Mouse (Mus musculus) v-Abl transformed pro-B cells (cell line): ENCODE results near the gene Olfr287.

ENCODE experiments used
- in situ Hi-C, 2 experiments: fragments of 400-800 bp; cut with MboI; formaldehyde crosslinking; loops; one replicate each; pipeline ENCODE4 v1.15.1; 2025; ENCODE audit not compliant: unreplicated experiment in 2 of 2

Gene Olfr287

DNA sequence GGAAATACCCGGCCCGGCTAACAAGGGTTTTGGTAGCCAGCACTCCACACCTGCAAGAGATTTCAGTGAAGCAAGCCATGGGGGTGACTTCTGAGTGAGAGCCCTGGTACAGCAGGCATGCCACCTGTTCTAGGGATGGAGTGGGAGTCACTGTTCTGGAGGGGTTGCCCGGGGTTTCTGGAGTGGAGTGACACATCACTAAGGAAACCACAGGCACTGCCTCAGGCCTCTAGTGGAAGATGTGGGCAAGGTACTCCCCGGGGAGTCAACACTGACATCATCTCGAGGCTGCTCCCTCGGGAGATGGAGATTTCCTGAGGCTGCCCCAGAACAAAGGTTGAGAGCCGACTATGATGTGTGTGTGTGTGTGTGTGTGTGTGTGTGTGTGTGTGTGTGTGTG, 50.5 kb downstream of the Olfr287 start:
- in situ Hi-C loops = loop anchor here (25.0 kb wide), 3 partner anchors 208 to 458 kb away; partner anchors contain the start of genes Rpap3 (in 1 of the 2) and Tmem106c (in 1 of the 2)

DNA sequence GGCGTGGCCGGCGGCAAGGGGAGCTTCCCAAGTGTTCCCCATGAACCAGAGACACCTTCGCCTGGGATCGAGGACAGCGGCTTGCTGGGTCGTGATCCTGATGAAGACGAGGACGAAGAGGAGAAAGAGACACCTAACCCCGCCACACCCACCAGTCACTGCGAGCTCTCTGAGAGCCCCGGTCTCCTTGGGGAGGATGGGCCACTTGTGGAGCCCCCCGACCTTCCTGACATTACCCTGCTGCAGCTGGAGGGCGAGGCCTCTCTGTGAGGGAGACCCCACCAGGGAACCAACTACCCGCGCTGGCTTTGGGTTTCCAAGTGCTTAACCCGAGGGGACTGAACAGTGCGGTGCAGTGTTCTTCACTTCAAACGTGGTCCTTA, 52.2 kb downstream of the Olfr287 start:
- in situ Hi-C loops = loop anchor here (25.0 kb wide), 3 partner anchors 206 to 456 kb away; partner anchors contain the start of genes Rpap3 (in 1 of the 2) and Tmem106c (in 1 of the 2)

DNA sequence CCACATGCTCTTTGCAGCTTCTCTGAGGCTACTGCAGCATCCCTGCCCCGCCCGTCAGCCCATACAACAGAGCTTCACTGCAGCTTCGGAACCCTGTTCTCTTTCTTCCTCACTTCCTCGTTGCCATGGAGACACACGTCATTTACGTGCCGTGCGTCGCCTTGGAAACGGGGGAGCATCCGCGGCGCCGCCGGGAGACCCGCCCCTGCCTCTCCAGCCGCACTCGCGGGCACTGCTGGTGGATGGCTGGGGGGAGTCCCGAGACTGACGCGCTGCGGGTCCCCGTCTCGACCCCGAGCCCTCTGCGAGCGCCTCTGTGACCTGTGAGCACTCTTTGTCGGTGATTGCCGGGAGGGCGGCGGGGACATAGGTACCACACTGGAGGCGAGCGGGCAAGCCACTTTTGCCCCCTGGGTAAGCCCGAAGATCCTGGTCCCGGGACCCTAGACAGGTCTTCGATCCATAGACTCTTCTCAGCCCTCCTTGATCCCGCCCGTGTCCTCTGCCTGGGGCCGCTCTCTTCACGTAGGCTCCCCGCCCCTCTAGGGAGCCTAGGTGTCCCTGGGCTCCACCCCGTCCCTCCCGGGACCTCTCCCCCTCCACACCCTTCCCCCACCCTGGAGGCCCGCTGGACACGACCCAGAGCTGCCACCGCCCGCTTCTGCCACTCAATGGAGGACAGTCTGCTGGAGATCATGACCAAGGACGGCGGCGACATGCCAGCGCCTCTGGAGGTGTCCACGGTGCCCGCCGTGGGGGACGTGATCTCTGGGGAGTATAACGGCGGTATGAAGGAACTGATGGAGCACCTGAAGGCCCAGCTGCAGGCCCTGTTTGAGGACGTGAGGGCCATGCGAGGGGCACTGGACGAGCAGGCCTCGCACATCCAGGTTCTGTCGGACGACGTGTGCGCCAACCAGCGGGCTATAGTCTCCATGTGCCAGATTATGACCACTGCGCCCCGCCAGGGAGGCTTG, 52.9 kb downstream of the Olfr287 start:
- in situ Hi-C loops = loop anchor here (25.0 kb wide), 3 partner anchors 206 to 456 kb away; partner anchors contain the start of genes Rpap3 (in 1 of the 2) and Tmem106c (in 1 of the 2)

DNA sequence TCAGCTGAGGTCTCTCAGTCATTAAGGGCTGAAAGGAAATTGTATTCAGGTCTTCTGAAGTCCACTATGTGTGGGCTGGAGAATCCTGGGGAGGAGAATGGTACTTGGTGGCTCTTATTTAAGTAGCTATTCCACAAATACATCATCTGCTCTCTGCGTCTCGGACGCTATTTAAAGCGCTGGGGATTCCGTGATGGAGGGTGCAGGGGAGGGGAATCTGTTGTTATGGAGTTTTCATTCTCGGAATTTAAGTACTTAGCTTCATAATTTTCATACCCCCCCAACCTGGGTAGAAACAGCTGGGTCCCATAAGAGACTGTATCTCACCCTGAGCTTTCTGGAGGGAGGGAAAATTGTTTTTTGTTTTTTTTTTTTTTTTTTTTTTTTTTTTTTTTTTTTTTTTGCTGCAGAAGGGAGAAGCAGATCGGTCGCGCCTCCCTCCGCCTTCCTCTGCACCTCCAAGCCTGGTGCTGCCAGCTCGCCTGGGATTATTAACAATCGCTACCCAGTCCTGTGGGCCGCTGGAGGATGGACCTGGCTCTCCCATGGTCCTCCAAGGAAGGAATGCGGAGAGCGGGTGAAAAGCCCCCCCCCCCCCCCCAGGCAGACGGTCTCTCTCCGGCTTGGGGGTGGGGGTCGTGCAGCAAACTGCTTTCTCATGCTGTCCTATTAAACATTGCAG, 53.8 kb downstream of the Olfr287 start, which contains the start of gene Ccdc184:
Gene Ccdc184 (plus strand): TSS at position 196 of the 682 bp plus-strand sequence.
- in situ Hi-C loops = loop anchor here (25.0 kb wide), 3 partner anchors 205 to 455 kb away; partner anchors contain the start of genes Rpap3 (in 1 of the 2) and Tmem106c (in 1 of the 2)

DNA sequence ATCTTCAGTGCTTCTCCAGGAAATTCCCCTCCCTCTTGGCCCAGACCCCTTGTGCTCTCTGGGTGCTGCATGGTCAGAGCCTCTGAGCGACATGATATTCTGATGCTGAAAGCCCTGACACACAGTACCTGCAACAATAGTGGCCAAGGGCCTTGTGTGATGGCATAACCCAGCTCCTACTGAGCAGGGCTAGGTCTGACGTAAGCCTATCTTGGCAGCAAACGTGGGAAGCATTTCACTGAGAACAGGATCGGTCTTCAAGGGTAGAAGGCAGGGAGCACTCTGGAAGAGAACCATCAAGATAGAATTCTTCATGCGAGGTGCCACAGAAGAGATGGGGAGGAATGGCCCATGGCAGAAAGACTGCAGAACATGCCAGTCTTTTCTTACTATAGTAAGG, 55.3 kb downstream of the Olfr287 start, which contains the start of gene Asb8:
Gene Asb8 (minus strand): TSS at position 101 of the 400 bp plus-strand sequence.
- in situ Hi-C loops = loop anchor here (25.0 kb wide), 3 partner anchors 203 to 453 kb away; partner anchors contain the start of genes Rpap3 (in 1 of the 2) and Tmem106c (in 1 of the 2)

DNA sequence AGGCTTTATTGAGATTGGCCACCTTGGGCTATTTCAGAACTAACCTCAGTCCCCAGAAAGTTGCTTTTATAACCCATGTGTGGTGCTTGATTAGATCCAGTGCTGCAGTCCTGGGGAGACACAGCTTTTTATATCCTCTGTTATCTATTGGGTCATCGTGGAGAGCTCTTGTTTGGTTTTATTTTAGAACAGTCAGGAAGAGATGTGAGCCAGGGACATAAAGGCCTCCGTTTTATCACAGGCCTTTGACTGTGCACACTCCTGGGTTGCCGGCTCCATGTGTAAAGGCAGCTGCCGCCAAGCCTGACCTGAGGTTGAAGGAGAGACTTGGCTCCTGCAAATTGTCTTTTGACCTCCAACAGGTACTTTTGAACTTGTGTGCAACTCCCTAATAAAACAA, 58.3 kb downstream of the Olfr287 start:
- in situ Hi-C loops = loop anchor here (25.0 kb wide), 3 partner anchors 200 to 450 kb away; partner anchors contain the start of genes Rpap3 (in 1 of the 2) and Tmem106c (in 1 of the 2)

DNA sequence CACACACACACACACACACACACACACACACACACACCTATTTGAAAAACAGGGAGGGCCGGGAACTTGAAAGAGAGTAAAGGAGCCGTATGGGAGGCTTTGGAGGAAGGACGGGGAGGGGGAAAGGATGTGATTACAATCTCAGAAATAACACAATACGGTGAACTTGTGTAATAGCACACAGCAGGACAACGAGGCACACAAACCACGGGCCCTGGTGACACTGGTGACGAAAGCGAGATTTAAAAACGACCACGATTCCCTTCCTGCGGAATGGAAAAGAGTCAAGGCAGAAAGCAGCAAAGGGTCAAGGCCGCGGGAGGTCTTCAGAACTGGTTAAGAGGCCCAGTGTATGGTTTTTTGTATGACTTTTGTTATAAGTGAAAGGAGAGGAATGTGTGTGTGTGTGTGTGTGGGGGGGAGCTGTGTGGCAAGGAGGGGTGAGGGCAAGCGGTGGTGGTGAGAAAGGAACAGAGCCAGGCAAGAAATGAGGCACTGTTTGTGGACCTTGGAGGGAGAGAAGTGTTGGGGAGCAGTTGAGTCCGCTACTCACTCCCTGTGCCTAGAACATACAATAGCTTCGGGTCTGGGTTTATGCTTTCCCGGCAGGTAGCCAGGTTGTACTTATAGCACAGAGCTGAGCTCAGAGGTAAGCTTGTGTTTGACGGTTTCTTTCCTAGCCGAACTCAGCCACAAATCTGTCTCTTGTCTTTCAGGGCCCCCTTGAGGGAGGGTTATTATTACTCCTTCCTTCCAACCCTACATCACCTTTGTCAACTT, 59.6 kb downstream of the Olfr287 start:
- in situ Hi-C loops = loop anchor here (25.0 kb wide), 3 partner anchors 199 to 449 kb away; partner anchors contain the start of genes Rpap3 (in 1 of the 2) and Tmem106c (in 1 of the 2)

DNA sequence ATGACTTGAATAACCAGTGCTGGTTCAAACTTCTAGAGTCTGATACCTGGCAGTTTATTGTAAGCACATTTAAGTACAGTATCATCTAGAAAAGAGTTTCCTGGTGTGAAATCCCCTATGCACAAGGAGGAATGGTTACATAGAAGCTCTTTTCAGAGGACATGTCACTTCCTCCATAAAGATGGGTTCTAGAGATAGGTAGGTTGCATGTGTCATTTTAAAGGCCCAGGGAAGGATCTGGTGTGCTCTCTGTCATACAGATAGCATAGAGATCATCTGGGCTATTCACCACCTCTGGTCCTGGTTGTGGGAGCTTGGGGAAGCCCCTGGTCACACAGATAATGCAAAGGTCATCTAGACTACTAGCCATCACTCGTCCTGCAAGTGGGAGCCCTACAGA, 63.6 kb downstream of the Olfr287 start:
- in situ Hi-C loops = loop anchor here (10.0 to 25.0 kb wide), 4 partner anchors 195 to 445 kb away; partner anchors contain the start of genes Rpap3 (in 1 of the 2) and Tmem106c (in 1 of the 2)
